Mouse (Mus musculus): ENCODE measurements around the gene Spryd4.
"Not testable (repeated sequence)": the region's sequence is repeated elsewhere in the genome, so short reads cannot be mapped to it uniquely, and the experiment has no call there.

The Spryd4 gene

GRCm38 (mm10) chr10:128185277-128185940, 26.2 kb downstream of the Spryd4 start:
- no peak for DNase-seq

GRCm38 (mm10) chr10:128184296-128184695, 27.3 kb downstream of the Spryd4 start:
- no peak for DNase-seq

DNA sequence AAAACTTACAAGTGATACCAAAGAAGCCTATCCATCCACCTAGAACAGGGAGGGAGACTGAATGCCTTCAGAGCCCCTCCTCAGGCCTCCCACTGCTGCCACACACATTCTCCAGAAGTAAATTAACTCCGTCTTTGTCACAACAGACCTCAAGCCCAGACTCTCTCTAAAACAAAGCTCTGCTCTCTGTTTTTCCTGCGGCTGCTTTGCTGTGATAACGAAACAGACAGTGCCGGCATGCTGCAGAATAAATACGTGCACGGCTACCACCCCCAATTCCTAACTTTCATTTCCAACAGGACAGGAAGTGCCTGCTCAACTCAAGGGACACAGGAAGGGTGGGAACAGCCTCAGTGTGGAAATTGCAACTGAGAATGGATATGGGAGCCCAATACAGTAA, 31.6 kb downstream of the Spryd4 start, which contains the start of gene Rbms2:
TSS of gene Rbms2 (minus strand) at position 309 of the 400 bp plus-strand sequence.
- DNase-seq: no peak

DNA sequence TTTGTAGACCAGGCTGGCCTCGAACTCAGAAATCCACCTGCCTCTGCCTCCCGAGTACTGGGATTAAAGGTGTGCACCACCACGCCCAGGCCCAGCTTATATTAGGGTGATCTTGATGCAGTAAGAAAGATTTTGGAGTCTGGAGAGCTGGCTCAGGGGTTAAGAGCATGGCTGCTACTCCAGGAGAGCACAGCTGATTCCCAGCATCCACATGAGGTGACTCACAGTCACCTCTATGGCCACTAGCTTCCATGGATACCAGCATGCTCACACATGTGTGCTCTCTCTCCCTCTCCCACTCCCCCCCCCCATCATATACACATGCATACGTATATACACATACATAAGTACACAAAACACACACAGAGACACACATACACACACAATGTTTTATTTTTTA, 34.3 kb downstream of the Spryd4 start:
- no peak for DNase-seq

DNA sequence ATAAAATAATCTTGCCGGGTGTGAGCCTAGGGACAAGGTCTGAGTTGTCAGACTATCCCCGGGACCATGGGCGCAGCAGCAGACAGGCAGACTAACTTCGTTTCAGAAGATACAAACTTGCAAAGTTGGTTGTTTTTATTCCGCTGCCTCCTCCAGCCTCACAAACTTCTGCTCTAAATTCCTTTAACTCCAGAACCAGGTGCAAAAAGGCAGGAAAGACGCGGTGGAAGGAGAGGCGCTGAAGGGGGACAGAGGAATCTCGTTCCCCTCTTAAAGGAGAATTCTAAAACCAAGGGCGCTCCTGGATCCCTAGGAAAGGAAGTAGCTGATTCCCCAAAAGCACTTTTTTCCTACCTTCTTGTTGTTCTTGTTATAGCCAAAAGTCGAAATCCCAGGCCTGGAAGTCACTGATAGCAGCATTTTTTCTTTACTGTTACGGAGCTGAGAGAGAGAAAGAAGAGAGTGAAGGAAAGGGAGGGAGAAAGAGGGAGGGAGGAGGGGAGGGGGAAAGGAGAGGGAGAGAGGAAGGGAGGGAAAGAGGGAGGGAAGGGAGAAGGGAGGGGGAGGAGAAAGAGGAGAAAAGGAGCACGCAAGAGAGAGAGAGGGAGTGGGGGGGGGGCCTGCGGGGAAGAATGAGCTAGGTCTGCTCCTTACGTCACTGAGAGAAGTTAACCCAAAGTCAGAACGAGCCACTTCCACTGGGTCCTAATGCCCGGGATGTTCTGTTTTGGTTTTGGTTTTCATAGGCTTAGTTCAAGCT, 35.4 kb downstream of the Spryd4 start:
- peak; percentile 55 to 62 for DNase-seq

DNA sequence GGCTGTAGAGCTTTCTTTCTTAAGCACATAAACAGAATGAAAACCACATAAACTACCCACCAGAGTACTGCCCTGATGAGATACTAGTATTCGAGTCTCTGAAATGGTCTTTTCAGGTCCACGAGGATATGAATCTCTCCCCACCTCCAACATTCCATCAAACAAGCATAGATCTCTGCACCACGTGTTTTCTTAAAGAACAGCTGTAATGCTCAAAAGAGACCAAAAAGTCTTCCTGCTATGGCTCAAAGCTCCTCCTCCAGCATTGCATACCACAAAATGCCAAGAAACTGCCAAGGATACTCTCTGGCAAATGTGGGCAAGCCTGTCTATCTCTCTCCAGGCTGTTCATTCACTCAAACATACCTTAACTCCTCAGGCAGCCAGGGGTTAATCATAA, 36.3 kb downstream of the Spryd4 start:
- DNase-seq: no peak

GRCm38 (mm10) chr10:128171348-128171747, 40.3 kb downstream of the Spryd4 start:
- DNase-seq: not testable (repeated sequence)

DNA sequence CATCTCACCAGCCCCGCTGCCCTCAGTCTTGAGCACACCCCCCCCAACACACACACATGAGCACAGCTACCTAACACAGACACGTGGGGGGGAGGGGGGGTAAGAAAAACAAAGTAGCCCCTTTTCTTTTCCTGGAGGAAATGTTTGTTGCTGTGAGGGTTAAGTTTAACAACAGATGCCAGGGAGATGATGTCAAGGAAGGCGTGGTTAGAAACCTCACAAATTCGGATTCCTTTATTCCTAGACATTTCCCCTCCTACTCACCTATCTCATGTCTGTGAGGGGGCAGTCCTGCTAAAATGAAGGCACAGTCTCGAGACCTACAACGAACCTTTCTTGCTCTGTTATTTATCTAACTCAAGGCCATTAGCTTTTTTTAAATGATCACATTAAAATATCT, 44.5 kb downstream of the Spryd4 start:
- no peak for DNase-seq

DNA sequence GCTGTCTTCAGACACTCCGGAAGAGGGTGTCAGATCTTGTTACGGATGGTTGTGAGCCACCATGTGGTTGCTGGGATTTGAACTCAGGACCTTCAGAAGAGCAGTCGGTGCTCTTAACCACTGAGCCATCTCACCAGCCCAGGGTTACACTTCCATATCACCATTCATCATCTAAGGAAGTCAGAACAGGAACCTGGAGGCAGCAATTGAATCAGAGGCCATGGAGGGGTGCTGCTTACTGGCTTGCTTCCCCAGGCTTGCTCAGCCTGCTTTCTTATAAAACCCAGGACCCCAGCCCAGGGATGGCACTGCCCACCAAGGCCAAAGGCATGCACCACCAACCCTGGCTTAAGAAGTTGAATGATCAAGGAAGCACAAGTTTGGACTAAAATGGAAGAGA, 45.9 kb downstream of the Spryd4 start:
- DNase-seq: not testable (repeated sequence)

All from thymus, postnatal 36 days (tissue).